Mouse (Mus musculus): ENCODE data around the gene Acap2. TPM values are rescaled to one million over a fixed set of nuclear protein-coding genes. Genes with fewer than 3 reads are reported as not detected.
A peak's percentile ranks its signal among the peaks of the same experiment; 100 is the strongest.

Acap2 gene
- total RNA-seq (2021) = 100 to 1,000 TPM in 1 of 2 experiments, 10 to 100 TPM in 1; 95.7 to 130 TPM

- peak; percentile 96 to 99 for DNase-seq (ENCODE audit: low spot score in 2 of 2)
- intact Hi-C loops (cut with DNase I) = loop anchor here (2.0 kb wide), 1 partner anchor 40 kb away; no protein-coding TSS in a partner anchor
Measured at GRCm38 (mm10) chr16:31200790-31201567, at the start of gene Acap2. Gene Acap2 (minus strand): TSS chr16:31201245.

- intact Hi-C loops (cut with DNase I) = loop anchor here (5.0 kb wide), 1 partner anchor 98 kb away; no protein-coding TSS in a partner anchor
- no peak for DNase-seq (ENCODE audit: low spot score in 2 of 2)
Measured at GRCm38 (mm10) chr16:31249401-31249800, 48.4 kb upstream of the Acap2 start.

GRCm38 (mm10) chr16:31248717-31249116, 47.7 kb upstream of the Acap2 start:
- intact Hi-C loops (cut with DNase I) = loop anchor here (5.0 kb wide), 1 partner anchor 99 kb away; no protein-coding TSS in a partner anchor
- peak in 1 of 2 experiments; percentile 19 for DNase-seq (ENCODE audit: low spot score in 2 of 2)

GRCm38 (mm10) chr16:31247442-31247841, 46.4 kb upstream of the Acap2 start:
- DNase-seq (ENCODE audit: low spot score in 2 of 2) = no peak
- intact Hi-C loops (cut with DNase I) = loop anchor here (5.0 kb wide), 1 partner anchor 100 kb away; no protein-coding TSS in a partner anchor

- no peak for DNase-seq (ENCODE audit: low spot score in 2 of 2)
- intact Hi-C loops (cut with DNase I) = loop anchor here (5.0 kb wide), 1 partner anchor 43 kb away; no protein-coding TSS in a partner anchor
Measured at GRCm38 (mm10) chr16:31244053-31244452, 43.0 kb upstream of the Acap2 start.

- DNase-seq (ENCODE audit: low spot score in 2 of 2) = peak; percentile 50 to 68
- intact Hi-C loops (cut with DNase I) = loop anchor here (2.0 to 5.0 kb wide), 2 partner anchors 41 to 46 kb away; partner anchors contain the start of gene Acap2
Measured at GRCm38 (mm10) chr16:31241433-31241832, 40.4 kb upstream of the Acap2 start.

GRCm38 (mm10) chr16:31240569-31240968, 39.5 kb upstream of the Acap2 start:
- peak in 1 of 2 experiments; percentile 23 for DNase-seq (ENCODE audit: low spot score in 2 of 2)
- intact Hi-C loops (cut with DNase I) = loop anchor here (2.0 to 5.0 kb wide), 2 partner anchors 40 to 47 kb away; partner anchors contain the start of gene Acap2

- DNase-seq (ENCODE audit: low spot score in 2 of 2) = no peak
Measured at GRCm38 (mm10) chr16:31238281-31238680, 37.2 kb upstream of the Acap2 start.

GRCm38 (mm10) chr16:31235457-31236310, 34.6 kb upstream of the Acap2 start:
- no peak for DNase-seq (ENCODE audit: low spot score in 2 of 2)
- intact Hi-C loops (cut with DNase I) = no loop called here

More at GRCm38 (mm10) chr16:31238281-31238680, 37.2 kb upstream of the Acap2 start:
- intact Hi-C loops (cut with DNase I) = no loop called here

GRCm38 (mm10) chr16:31234808-31235456, 33.9 kb upstream of the Acap2 start:
- DNase-seq (ENCODE audit: low spot score in 2 of 2) = no peak
- intact Hi-C loops (cut with DNase I) = no loop called here

GRCm38 (mm10) chr16:31234356-31234755, 33.3 kb upstream of the Acap2 start:
- intact Hi-C loops (cut with DNase I) = no loop called here
- DNase-seq (ENCODE audit: low spot score in 2 of 2) = no peak

- DNase-seq (ENCODE audit: low spot score in 2 of 2) = peak; percentile 77 to 84
- intact Hi-C loops (cut with DNase I) = no loop called here
Measured at GRCm38 (mm10) chr16:31233541-31234339, 32.7 kb upstream of the Acap2 start.

GRCm38 (mm10) chr16:31233167-31233498, 32.1 kb upstream of the Acap2 start:
- peak in 1 of 2 experiments; percentile 40 for DNase-seq (ENCODE audit: low spot score in 2 of 2)
- intact Hi-C loops (cut with DNase I) = no loop called here

- DNase-seq (ENCODE audit: low spot score in 2 of 2) = no peak
- intact Hi-C loops (cut with DNase I) = no loop called here
Measured at GRCm38 (mm10) chr16:31232491-31233166, 31.6 kb upstream of the Acap2 start.

- no peak for DNase-seq (ENCODE audit: low spot score in 2 of 2)
- intact Hi-C loops (cut with DNase I) = no loop called here
Measured at GRCm38 (mm10) chr16:31231591-31231990, 30.5 kb upstream of the Acap2 start.

GRCm38 (mm10) chr16:31227746-31228145, 26.7 kb upstream of the Acap2 start:
- intact Hi-C loops (cut with DNase I) = no loop called here
- no peak for DNase-seq (ENCODE audit: low spot score in 2 of 2)

- no peak for DNase-seq (ENCODE audit: low spot score in 2 of 2)
- intact Hi-C loops (cut with DNase I) = no loop called here
Measured at GRCm38 (mm10) chr16:31215271-31215670, 14.2 kb upstream of the Acap2 start.

- intact Hi-C loops (cut with DNase I) = no loop called here
- no peak for DNase-seq (ENCODE audit: low spot score in 2 of 2)
Measured at GRCm38 (mm10) chr16:31213463-31213862, 12.4 kb upstream of the Acap2 start.
